Mouse (Mus musculus): ENCODE data around the gene Iqcj. TPM values are rescaled to one million over a fixed set of nuclear protein-coding genes. Genes with fewer than 3 reads are reported as not detected.

The Iqcj gene
- polyA plus RNA-seq, 1 experiment from 2014 or later = not detected

- no peak overlapping the region for H3K4me2 ChIP-seq (ENCODE audit: low read depth)
- WGBS = 93% methylated on average over 2 of the region's 2 CpGs
- no peak for ATAC-seq (ENCODE audit: insufficient read depth, low FRiP score, low TSS enrichment)
- H3K9me3 ChIP-seq (ENCODE audit: control insufficient read depth, low read length) = no peaks in the 10 kb centered on the region
- H3K9ac ChIP-seq (ENCODE audit: low read length) = no peak overlapping the region
- no peaks in the 10 kb centered on the region for H3K4me1 ChIP-seq (ENCODE audit: control insufficient read depth, insufficient read depth, low read length)
- H3K36me3 ChIP-seq (ENCODE audit: control insufficient read depth, insufficient read depth, low read length) = no peaks in the 10 kb centered on the region
- H3K27ac ChIP-seq (ENCODE audit: low read depth, low read length) = no peak overlapping the region
- no peak overlapping the region for H3K4me3 ChIP-seq (ENCODE audit: low read depth, low read length)
- no peaks in the 10 kb centered on the region for H3K27me3 ChIP-seq (ENCODE audit: control insufficient read depth, insufficient read depth, low read length)
- DNase-seq (ENCODE audit: low spot score) = no peak
Measured at GRCm38 (mm10) chr3:67974340-67974998, 82.4 kb downstream of the Iqcj start.

GRCm38 (mm10) chr3:67980006-67980405, 88.0 kb downstream of the Iqcj start:
- no peak overlapping the region for H3K9ac ChIP-seq (ENCODE audit: low read length)
- no peak overlapping the region for H3K27ac ChIP-seq (ENCODE audit: low read depth, low read length)
- H3K4me1 ChIP-seq (ENCODE audit: control insufficient read depth, insufficient read depth, low read length) = no peaks in the 10 kb centered on the region
- H3K4me3 ChIP-seq (ENCODE audit: low read depth, low read length) = no peak overlapping the region
- no peaks in the 10 kb centered on the region for H3K9me3 ChIP-seq (ENCODE audit: control insufficient read depth, low read length)
- DNase-seq (ENCODE audit: low spot score) (no peak), ATAC-seq (ENCODE audit: insufficient read depth, low FRiP score, low TSS enrichment) (no peak)
- H3K4me2 ChIP-seq (ENCODE audit: low read depth) = no peak overlapping the region
- H3K27me3 ChIP-seq (ENCODE audit: control insufficient read depth, insufficient read depth, low read length) = no peaks in the 10 kb centered on the region
- no peaks in the 10 kb centered on the region for H3K36me3 ChIP-seq (ENCODE audit: control insufficient read depth, insufficient read depth, low read length)
- WGBS = 79% methylated on average over 1 of the region's 1 CpGs

GRCm38 (mm10) chr3:67983329-67983728, 91.3 kb downstream of the Iqcj start:
- no peak overlapping the region for H3K4me3 ChIP-seq (ENCODE audit: low read depth, low read length)
- H3K36me3 ChIP-seq (ENCODE audit: control insufficient read depth, insufficient read depth, low read length) = no peaks in the 10 kb centered on the region
- H3K27me3 ChIP-seq (ENCODE audit: control insufficient read depth, insufficient read depth, low read length) = no peaks in the 10 kb centered on the region
- no peaks in the 10 kb centered on the region for H3K4me1 ChIP-seq (ENCODE audit: control insufficient read depth, insufficient read depth, low read length)
- DNase-seq (ENCODE audit: low spot score) = no peak
- no peak overlapping the region for H3K9ac ChIP-seq (ENCODE audit: low read length)
- H3K27ac ChIP-seq (ENCODE audit: low read depth, low read length) = no peak overlapping the region
- no peaks in the 10 kb centered on the region for H3K9me3 ChIP-seq (ENCODE audit: control insufficient read depth, low read length)
- no peak overlapping the region for H3K4me2 ChIP-seq (ENCODE audit: low read depth)
- WGBS = 66% methylated on average over 12 of the region's 12 CpGs
- ATAC-seq (ENCODE audit: insufficient read depth, low FRiP score, low TSS enrichment) = no peak

- no peaks in the 10 kb centered on the region for H3K36me3 ChIP-seq (ENCODE audit: control insufficient read depth, insufficient read depth, low read length)
- no peaks in the 10 kb centered on the region for H3K4me1 ChIP-seq (ENCODE audit: control insufficient read depth, insufficient read depth, low read length)
- DNase-seq (ENCODE audit: low spot score) (no peak), ATAC-seq (ENCODE audit: insufficient read depth, low FRiP score, low TSS enrichment) (no peak)
- no peaks in the 10 kb centered on the region for H3K9me3 ChIP-seq (ENCODE audit: control insufficient read depth, low read length)
- H3K4me3 ChIP-seq (ENCODE audit: low read depth, low read length) = no peak overlapping the region
- 68% methylated on average over 4 of the region's 4 CpGs for WGBS
- H3K27ac ChIP-seq (ENCODE audit: low read depth, low read length) = no peak overlapping the region
- H3K4me2 ChIP-seq (ENCODE audit: low read depth) = no peak overlapping the region
- H3K27me3 ChIP-seq (ENCODE audit: control insufficient read depth, insufficient read depth, low read length) = no peaks in the 10 kb centered on the region
- H3K9ac ChIP-seq (ENCODE audit: low read length) = no peak overlapping the region
Measured at GRCm38 (mm10) chr3:68002415-68002814, 110.4 kb downstream of the Iqcj start.

GRCm38 (mm10) chr3:68012342-68012741, 120.3 kb downstream of the Iqcj start:
- no peaks in the 10 kb centered on the region for H3K27me3 ChIP-seq (ENCODE audit: control insufficient read depth, insufficient read depth, low read length)
- H3K9ac ChIP-seq (ENCODE audit: low read length) = no peak overlapping the region
- ATAC-seq (ENCODE audit: insufficient read depth, low FRiP score, low TSS enrichment) = no peak
- H3K4me1 ChIP-seq (ENCODE audit: control insufficient read depth, insufficient read depth, low read length) = no peaks in the 10 kb centered on the region
- H3K9me3 ChIP-seq (ENCODE audit: control insufficient read depth, low read length) = no peaks in the 10 kb centered on the region
- H3K36me3 ChIP-seq (ENCODE audit: control insufficient read depth, insufficient read depth, low read length) = no peaks in the 10 kb centered on the region
- no peak for DNase-seq (ENCODE audit: low spot score)
- no peak overlapping the region for H3K4me2 ChIP-seq (ENCODE audit: low read depth)
- no peak overlapping the region for H3K27ac ChIP-seq (ENCODE audit: low read depth, low read length)
- no peak overlapping the region for H3K4me3 ChIP-seq (ENCODE audit: low read depth, low read length)

- ATAC-seq (ENCODE audit: insufficient read depth, low FRiP score, low TSS enrichment) = no peak
- 53% methylated on average over 1 of the region's 1 CpGs for WGBS
Measured at GRCm38 (mm10) chr3:68015786-68016185, 123.8 kb downstream of the Iqcj start.

GRCm38 (mm10) chr3:68019401-68019800, 127.4 kb downstream of the Iqcj start:
- Histone ChIP-seq H3K36me3 (ENCODE audit: control insufficient read depth, insufficient read depth, low read length) (no peaks in the 10 kb centered on the region), H3K27ac (ENCODE audit: low read depth, low read length) (no peak overlapping the region), H3K9me3 (ENCODE audit: control insufficient read depth, low read length) (no peaks in the 10 kb centered on the region), H3K27me3 (ENCODE audit: control insufficient read depth, insufficient read depth, low read length) (no peaks in the 10 kb centered on the region), H3K4me2 (ENCODE audit: low read depth) (no peak overlapping the region), H3K9ac (ENCODE audit: low read length) (no peak overlapping the region), H3K4me3 (ENCODE audit: low read depth, low read length) (no peak overlapping the region), H3K4me1 (ENCODE audit: control insufficient read depth, insufficient read depth, low read length) (no peaks in the 10 kb centered on the region)
- DNase-seq (ENCODE audit: low spot score) (no peak), ATAC-seq (ENCODE audit: insufficient read depth, low FRiP score, low TSS enrichment) (no peak)
- WGBS = 57% methylated on average over 4 of the region's 4 CpGs

More at GRCm38 (mm10) chr3:68015786-68016185, 123.8 kb downstream of the Iqcj start:
- no peaks in the 10 kb centered on the region for H3K36me3 ChIP-seq (ENCODE audit: control insufficient read depth, insufficient read depth, low read length)
- no peak overlapping the region for H3K4me2 ChIP-seq (ENCODE audit: low read depth)
- no peak for DNase-seq (ENCODE audit: low spot score)
- no peaks in the 10 kb centered on the region for H3K9me3 ChIP-seq (ENCODE audit: control insufficient read depth, low read length)
- H3K4me1 ChIP-seq (ENCODE audit: control insufficient read depth, insufficient read depth, low read length) = no peaks in the 10 kb centered on the region
- H3K4me3 ChIP-seq (ENCODE audit: low read depth, low read length) = no peak overlapping the region
- no peak overlapping the region for H3K9ac ChIP-seq (ENCODE audit: low read length)
- no peaks in the 10 kb centered on the region for H3K27me3 ChIP-seq (ENCODE audit: control insufficient read depth, insufficient read depth, low read length)
- no peak overlapping the region for H3K27ac ChIP-seq (ENCODE audit: low read depth, low read length)

GRCm38 (mm10) chr3:68036097-68036496, 144.1 kb downstream of the Iqcj start:
- ATAC-seq (ENCODE audit: insufficient read depth, low FRiP score, low TSS enrichment) = peak; percentile 75; the same call in 1 of the 2 replicates
- H3K27me3 ChIP-seq (ENCODE audit: control insufficient read depth, insufficient read depth, low read length) = no peaks in the 10 kb centered on the region
- no peak overlapping the region for H3K27ac ChIP-seq (ENCODE audit: low read depth, low read length)
- H3K36me3 ChIP-seq (ENCODE audit: control insufficient read depth, insufficient read depth, low read length) = no peaks in the 10 kb centered on the region
- DNase-seq (ENCODE audit: low spot score) = peak; percentile 39
- no peak overlapping the region for H3K4me3 ChIP-seq (ENCODE audit: low read depth, low read length)
- H3K9ac ChIP-seq (ENCODE audit: low read length) = no peak overlapping the region
- no peak overlapping the region for H3K4me2 ChIP-seq (ENCODE audit: low read depth)
- no peaks in the 10 kb centered on the region for H3K4me1 ChIP-seq (ENCODE audit: control insufficient read depth, insufficient read depth, low read length)
- 40% methylated on average over 3 of the region's 3 CpGs for WGBS
- no peaks in the 10 kb centered on the region for H3K9me3 ChIP-seq (ENCODE audit: control insufficient read depth, low read length)

- H3K4me2 ChIP-seq (ENCODE audit: low read depth) = no peak overlapping the region
- no peaks in the 10 kb centered on the region for H3K27me3 ChIP-seq (ENCODE audit: control insufficient read depth, insufficient read depth, low read length)
- H3K4me1 ChIP-seq (ENCODE audit: control insufficient read depth, insufficient read depth, low read length) = no peaks in the 10 kb centered on the region
- no peaks in the 10 kb centered on the region for H3K9me3 ChIP-seq (ENCODE audit: control insufficient read depth, low read length)
- no peak overlapping the region for H3K27ac ChIP-seq (ENCODE audit: low read depth, low read length)
- no peak overlapping the region for H3K9ac ChIP-seq (ENCODE audit: low read length)
- 94% methylated on average over 2 of the region's 2 CpGs for WGBS
- no peak overlapping the region for H3K4me3 ChIP-seq (ENCODE audit: low read depth, low read length)
- no peak for DNase-seq (ENCODE audit: low spot score)
- ATAC-seq (ENCODE audit: insufficient read depth, low FRiP score, low TSS enrichment) = no peak
- H3K36me3 ChIP-seq (ENCODE audit: control insufficient read depth, insufficient read depth, low read length) = no peaks in the 10 kb centered on the region
Measured at GRCm38 (mm10) chr3:68042951-68043350, 150.9 kb downstream of the Iqcj start.
